Mouse (Mus musculus) ES-Bruce4 (cell line): ENCODE results near the gene Aqp9. TPM values are rescaled to one million over a fixed set of nuclear protein-coding genes. Genes with fewer than 3 reads are reported as not detected.

Experiments
- H3K27ac ChIP-seq: 2 replicates; pipeline ENCODE4 v1.5.1; 2012; ENCODE audit warnings: low read length, inconsistent platforms; ENCODE audit not compliant: insufficient read depth
- H3K27me3 ChIP-seq: 2 replicates; pipeline ENCODE4 v1.6.1; 2012; ENCODE audit warnings: mild to moderate bottlenecking, low read length, inconsistent platforms; ENCODE audit not compliant: control insufficient read depth, poor library complexity, insufficient read depth, severe bottlenecking
- H3K36me3 ChIP-seq: 2 replicates; pipeline ENCODE4 v1.6.1; 2012; ENCODE audit warnings: inconsistent platforms, mild to moderate bottlenecking, low read length, moderate library complexity; ENCODE audit not compliant: control insufficient read depth, poor library complexity, insufficient read depth, severe bottlenecking
- H3K4me1 ChIP-seq: one replicate; pipeline ENCODE4 v1.8.1; 2011; ENCODE audit warnings: low read length; ENCODE audit not compliant: control insufficient read depth, insufficient read depth
- H3K4me3 ChIP-seq: 2 replicates; pipeline ENCODE4 v1.5.1; 2011; ENCODE audit warnings: low read depth, mild to moderate bottlenecking, low read length
- H3K9ac ChIP-seq: 2 replicates; pipeline ENCODE4 v1.6.1; 2012; ENCODE audit warnings: low read depth, mild to moderate bottlenecking, inconsistent platforms; ENCODE audit not compliant: poor library complexity, severe bottlenecking
- H3K9me3 ChIP-seq: replicated peaks from 2 replicates; pipeline ENCODE4 v1.6.1; 2012; ENCODE audit warnings: mild to moderate bottlenecking, low read length, inconsistent platforms; ENCODE audit not compliant: control insufficient read depth, poor library complexity, insufficient read depth, severe bottlenecking
- CTCF ChIP-seq: IDR thresholded peaks from one replicate; pipeline ENCODE4 v1.8.1; 2011; ENCODE audit warnings: low read depth, low read length
- EP300 ChIP-seq: IDR thresholded peaks from 2 replicates; pipeline ENCODE4 v1.6.1; 2011; ENCODE audit warnings: low read depth, low read length; ENCODE audit not compliant: insufficient read depth
- POLR2A ChIP-seq: IDR thresholded peaks from one replicate; pipeline ENCODE4 v1.8.1; 2011; ENCODE audit warnings: low read length; ENCODE audit not compliant: insufficient read depth
- polyA plus RNA-seq: library from polyadenylated mRNA; stranded (reverse); fragments of >200 nt; gene quantifications from 2 replicates; pipeline ENCODE4 v1.2.4, GENCODE M21; 2011; ENCODE audit warnings: low read depth; ENCODE audit not compliant: missing spikeins, insufficient read depth, insufficient read length

Gene Aqp9
- not detected in 2 replicates for polyA plus RNA-seq

DNA sequence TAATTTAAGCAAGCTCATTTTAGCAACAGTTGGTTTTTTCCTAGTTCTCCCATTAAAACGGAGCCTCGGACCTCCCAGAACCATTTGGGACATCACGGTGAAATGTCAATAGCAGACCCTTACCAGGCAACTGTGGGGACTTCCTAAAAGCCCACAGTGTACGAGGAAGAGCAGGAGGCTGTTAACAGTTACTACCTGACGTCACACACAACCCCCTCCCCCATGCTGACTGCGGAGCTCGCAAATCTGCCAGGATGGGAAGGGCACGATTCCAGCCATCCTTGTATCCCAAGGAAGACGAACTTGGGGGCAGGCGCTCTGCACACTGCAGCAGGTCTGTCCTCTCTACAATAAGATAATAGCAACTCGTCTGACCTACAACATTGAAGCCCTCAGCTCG lies at the start of gene Aqp9:
TSS of gene Aqp9 (minus strand) at position 172 of the 400 bp plus-strand sequence.
- no peaks in the 10 kb centered on the region for H3K27me3 ChIP-seq
- H3K9me3 ChIP-seq: no peaks in the 10 kb centered on the region
- H3K36me3 ChIP-seq: no peaks in the 10 kb centered on the region
- H3K9ac ChIP-seq: no peak within 1 kb of the TSS
- TF ChIP-seq CTCF (no peak), POLR2A (no peak), EP300 (no peak)
- H3K27ac ChIP-seq: no peak within 1 kb of the TSS
- no peak within 1 kb of the TSS for H3K4me3 ChIP-seq
- no peaks in the 10 kb centered on the region for H3K4me1 ChIP-seq

GRCm38 (mm10) chr9:71217793-71218095 lies 49.3 kb upstream of the Aqp9 start:
- peaks cover 26% of the 10 kb centered on the region for H3K27me3 ChIP-seq
- no peaks in the 10 kb centered on the region for H3K9me3 ChIP-seq
- TF ChIP-seq EP300 (no peak), POLR2A (no peak), CTCF (no peak)
- no peaks in the 10 kb centered on the region for H3K36me3 ChIP-seq
- H3K4me1 ChIP-seq: no peaks in the 10 kb centered on the region
- no peak overlapping the region for H3K4me3 ChIP-seq
- no peak overlapping the region for H3K27ac ChIP-seq
- no peak overlapping the region for H3K9ac ChIP-seq

- Histone ChIP-seq H3K27me3 (peaks cover 26% of the 10 kb centered on the region), H3K27ac (no peak overlapping the region), H3K9me3 (no peaks in the 10 kb centered on the region), H3K36me3 (no peaks in the 10 kb centered on the region), H3K4me1 (no peaks in the 10 kb centered on the region), H3K9ac (no peak overlapping the region), H3K4me3 (no peak overlapping the region)
- no peak for TF ChIP-seq CTCF
- TF ChIP-seq EP300: no peak
- TF ChIP-seq POLR2A: no peak
These were observed 48.7 kb upstream of the Aqp9 start for GRCm38 (mm10) chr9:71216996-71217792.

DNA sequence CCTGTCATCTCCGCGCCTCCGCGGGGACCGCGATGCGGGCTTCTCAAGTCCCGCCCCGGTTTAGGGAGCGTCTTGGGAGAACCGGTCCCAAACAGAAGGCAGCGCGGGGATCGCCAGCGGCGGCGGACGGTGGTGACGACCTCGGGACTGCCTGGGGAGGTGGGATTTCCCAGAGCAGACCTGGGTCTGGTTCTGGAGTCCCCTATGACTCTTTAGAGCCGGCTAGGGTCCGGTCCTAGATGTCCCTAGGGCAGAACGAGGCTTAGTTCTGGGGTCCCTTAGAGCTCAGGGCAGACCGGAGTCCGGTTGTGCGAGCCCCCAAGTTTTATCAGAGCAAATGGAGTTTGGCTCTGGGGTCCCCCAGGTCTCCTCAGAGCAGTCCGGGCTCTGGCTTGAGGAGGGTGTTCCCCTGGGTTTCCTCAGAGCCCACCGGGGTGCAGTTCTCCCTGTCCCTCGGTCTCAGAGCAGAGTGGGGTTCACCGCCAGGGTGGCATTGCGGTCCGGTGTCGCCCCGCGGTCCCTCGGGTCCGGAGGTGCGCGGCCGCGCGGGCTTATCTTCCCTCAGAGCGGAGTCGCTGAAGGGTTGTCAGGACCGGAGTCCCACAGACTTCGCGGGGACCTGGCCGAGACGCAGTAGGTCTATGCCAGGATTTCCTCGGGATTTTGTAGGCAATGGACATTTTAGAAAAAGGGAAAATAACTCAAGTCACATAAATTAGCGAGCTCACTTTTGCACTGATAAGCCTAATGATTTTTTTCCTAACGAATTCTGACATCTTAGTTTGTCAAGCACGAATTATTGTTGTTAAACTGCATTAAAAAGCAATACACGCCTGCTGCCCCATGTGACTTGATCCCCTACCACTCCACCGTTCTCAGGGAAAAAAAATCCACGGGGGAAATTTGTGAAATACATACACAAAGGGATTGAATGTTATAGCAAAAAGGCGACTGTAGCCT lies 47.8 kb upstream of the Aqp9 start:
- no peaks in the 10 kb centered on the region for H3K4me1 ChIP-seq
- H3K9me3 ChIP-seq: no peaks in the 10 kb centered on the region
- H3K4me3 ChIP-seq: peak overlapping the region; percentile 82
- peak overlapping the region; percentile 69 for H3K9ac ChIP-seq
- H3K27me3 ChIP-seq: peaks cover 26% of the 10 kb centered on the region
- H3K36me3 ChIP-seq: no peaks in the 10 kb centered on the region
- TF ChIP-seq EP300 (no peak), CTCF (no peak), POLR2A (no peak)
- no peak overlapping the region for H3K27ac ChIP-seq

GRCm38 (mm10) chr9:71215248-71216035 lies 47.0 kb upstream of the Aqp9 start, which contains the start of gene Aldh1a2:
Aldh1a2 (plus strand) TSS chr9:71215789.
- H3K27ac ChIP-seq: no peak within 1 kb of the TSS
- no peaks in the 10 kb centered on the region for H3K9me3 ChIP-seq
- no peaks in the 10 kb centered on the region for H3K4me1 ChIP-seq
- no peaks in the 10 kb centered on the region for H3K36me3 ChIP-seq
- H3K4me3 ChIP-seq: peak within 1 kb of the TSS; percentile 82
- peak within 1 kb of the TSS; percentile 69 for H3K9ac ChIP-seq
- H3K27me3 ChIP-seq: peaks cover 26% of the 10 kb centered on the region
- TF ChIP-seq CTCF (peak; percentile 59), EP300 (no peak), POLR2A (no peak)
